Mouse (Mus musculus): ENCODE results near the gene Lrp4.

Lrp4 gene

GRCm38 (mm10) chr2:91450316-91450715 lies 7.0 kb upstream of the Lrp4 start:
- in situ Hi-C loops (cut with MboI; ENCODE audit: low pct_unique_long_range_greater_than_20kb in 1 of 2, low sequenced_read_pairs in 2 of 2, unreplicated experiment in 1 of 2) = no loop called here

- in situ Hi-C loops (cut with MboI; ENCODE audit: low pct_unique_long_range_greater_than_20kb in 1 of 2, low sequenced_read_pairs in 2 of 2, unreplicated experiment in 1 of 2) = no loop called here
Observed at GRCm38 (mm10) chr2:91452658-91453057, 4.7 kb upstream of the Lrp4 start.

DNA sequence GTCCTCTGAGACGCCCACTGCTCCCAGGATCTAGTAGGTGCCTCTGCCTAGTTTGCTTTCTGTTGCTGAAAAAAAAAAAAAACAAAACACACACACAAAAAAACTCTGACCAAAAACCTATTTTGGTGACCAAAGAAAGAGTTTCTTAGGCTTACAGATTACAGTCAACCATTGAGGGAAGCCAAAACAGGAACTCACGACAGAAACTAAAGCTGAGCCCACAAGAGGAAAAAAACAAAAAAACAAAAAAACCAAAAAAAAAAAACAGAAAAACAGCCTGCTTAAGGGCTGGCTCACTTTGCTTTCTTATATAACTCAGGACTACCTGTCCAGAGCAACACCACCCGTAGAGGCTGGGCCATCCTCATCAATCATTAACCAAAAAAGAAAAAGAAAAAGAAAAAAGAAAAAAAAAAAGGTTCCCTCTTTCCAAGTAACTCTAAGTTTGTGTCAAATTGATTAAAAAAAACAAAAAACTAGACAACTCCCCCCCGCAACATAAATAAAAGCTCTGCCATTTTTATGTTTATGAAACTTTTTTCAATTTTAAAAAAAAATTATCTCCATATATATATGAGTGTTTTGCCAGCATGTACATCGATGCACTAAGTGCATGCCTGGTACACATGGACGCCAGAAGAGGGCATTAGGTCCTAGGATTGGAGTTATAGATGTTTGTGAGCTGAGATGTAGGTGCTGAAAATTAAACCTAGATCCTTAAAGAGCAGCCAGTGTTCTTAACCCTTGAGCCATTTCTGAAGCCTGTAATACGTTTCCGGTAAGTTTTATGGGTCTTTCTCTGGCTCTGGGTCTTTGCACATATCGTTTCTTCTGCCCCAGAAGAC lies 3.9 kb upstream of the Lrp4 start:
- in situ Hi-C loops (cut with MboI; ENCODE audit: low pct_unique_long_range_greater_than_20kb in 1 of 2, low sequenced_read_pairs in 2 of 2, unreplicated experiment in 1 of 2) = no loop called here

DNA sequence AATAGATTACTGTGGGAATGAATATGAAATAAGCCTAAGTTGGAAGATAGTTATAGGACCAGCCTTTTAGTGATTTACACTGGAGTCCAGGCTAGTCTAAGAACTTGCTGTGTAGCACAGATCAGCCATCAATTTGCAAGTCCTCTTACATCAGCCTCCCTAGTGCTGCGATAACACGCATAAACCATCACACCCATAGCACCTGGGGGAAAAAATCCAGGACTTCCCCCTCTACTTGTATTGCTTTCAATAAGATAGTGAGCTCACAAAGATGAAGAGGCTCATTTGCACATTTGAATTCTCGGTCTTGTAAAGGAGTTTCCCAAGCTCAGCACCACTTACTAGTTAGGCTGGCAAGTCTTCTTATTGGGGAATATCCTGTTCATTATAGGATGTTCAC lies 2.9 kb upstream of the Lrp4 start:
- in situ Hi-C loops (cut with MboI; ENCODE audit: low pct_unique_long_range_greater_than_20kb in 1 of 2, low sequenced_read_pairs in 2 of 2, unreplicated experiment in 1 of 2) = no loop called here

DNA sequence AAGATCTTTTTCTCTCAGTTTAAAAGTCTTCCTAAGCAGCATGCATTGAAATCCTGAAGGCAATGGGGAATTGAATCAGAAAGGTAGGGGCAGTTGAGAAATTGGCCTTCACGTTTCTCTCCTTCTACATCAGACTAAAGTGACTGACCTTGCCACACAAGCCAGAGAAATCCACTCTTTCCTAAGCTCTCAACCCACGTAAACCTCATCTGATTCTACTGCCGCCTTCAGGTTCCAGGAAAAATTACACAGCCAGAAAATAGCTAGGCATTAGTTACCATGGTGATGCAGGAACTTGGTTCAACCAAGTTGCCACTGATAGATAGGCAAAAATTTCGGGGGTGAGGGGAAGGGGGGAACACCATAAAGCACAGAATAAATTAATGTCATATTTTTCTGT lies 1.5 kb upstream of the Lrp4 start:
- in situ Hi-C loops (cut with MboI; ENCODE audit: low pct_unique_long_range_greater_than_20kb in 1 of 2, low sequenced_read_pairs in 2 of 2, unreplicated experiment in 1 of 2) = no loop called here

GRCm38 (mm10) chr2:91456491-91457100 lies 715 bp upstream of the Lrp4 start:
- in situ Hi-C loops (cut with MboI; ENCODE audit: low pct_unique_long_range_greater_than_20kb in 1 of 2, low sequenced_read_pairs in 2 of 2, unreplicated experiment in 1 of 2) = no loop called here

DNA sequence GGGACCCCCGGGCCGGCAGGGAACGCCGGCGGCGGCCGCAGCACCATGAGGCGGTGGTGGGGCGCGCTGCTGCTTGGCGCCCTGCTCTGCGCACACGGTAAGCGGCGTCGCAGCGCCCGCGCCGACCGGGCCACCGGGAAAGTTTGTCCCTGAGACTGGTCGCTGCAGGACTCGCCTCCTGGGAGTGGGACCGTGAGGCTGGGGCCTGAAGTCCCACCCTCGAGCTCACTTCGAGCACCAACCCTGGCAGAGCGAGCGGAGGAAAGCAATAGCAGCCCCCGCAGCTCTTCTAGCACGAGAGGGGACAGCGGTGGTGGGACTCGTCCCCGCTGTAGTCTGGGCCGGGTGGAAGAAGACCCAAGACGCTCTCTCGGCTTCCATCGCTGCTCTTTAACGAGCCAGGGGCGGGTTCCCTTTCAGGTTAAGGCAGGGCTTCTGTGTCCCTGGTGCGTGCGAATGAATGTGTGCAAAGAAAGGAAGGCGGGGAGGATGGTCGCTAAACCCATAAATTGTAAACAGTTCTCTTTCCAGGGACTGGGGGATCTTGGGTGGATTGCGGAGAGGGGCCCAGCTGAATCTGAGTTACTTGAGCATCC lies 443 bp downstream of the Lrp4 start:
- in situ Hi-C loops (cut with MboI; ENCODE audit: low pct_unique_long_range_greater_than_20kb in 1 of 2, low sequenced_read_pairs in 2 of 2, unreplicated experiment in 1 of 2) = no loop called here

- in situ Hi-C loops (cut with MboI; ENCODE audit: low pct_unique_long_range_greater_than_20kb in 1 of 2, low sequenced_read_pairs in 2 of 2, unreplicated experiment in 1 of 2) = no loop called here
Observed at GRCm38 (mm10) chr2:91458252-91458672, 951 bp downstream of the Lrp4 start.

- in situ Hi-C loops (cut with MboI; ENCODE audit: low pct_unique_long_range_greater_than_20kb in 1 of 2, low sequenced_read_pairs in 2 of 2, unreplicated experiment in 1 of 2) = no loop called here
Observed at GRCm38 (mm10) chr2:91458673-91459391, 1.5 kb downstream of the Lrp4 start.

DNA sequence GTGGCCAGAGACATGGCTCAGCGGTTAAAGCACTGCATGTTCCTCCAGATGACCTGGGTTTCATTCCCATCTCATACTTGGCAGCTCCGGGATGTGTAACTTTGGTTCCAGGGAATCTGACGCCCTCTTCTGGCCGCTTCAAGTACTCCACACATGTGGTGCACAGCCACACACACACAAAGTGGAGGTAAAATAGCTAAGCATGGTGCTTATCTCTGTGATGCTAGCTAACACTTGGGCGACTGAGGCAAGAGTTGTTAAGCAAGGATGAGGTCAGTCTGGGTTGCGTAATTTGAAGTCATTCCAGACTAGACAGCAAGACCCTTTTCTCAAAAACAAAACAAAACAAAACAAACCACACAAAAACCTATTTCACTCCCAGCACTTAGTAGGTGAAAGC lies 2.8 kb downstream of the Lrp4 start:
- in situ Hi-C loops (cut with MboI; ENCODE audit: low pct_unique_long_range_greater_than_20kb in 1 of 2, low sequenced_read_pairs in 2 of 2, unreplicated experiment in 1 of 2) = loop anchor here in 1 of 2 experiments (10.0 kb wide), 1 partner anchor 165 kb away; no protein-coding TSS in a partner anchor

DNA sequence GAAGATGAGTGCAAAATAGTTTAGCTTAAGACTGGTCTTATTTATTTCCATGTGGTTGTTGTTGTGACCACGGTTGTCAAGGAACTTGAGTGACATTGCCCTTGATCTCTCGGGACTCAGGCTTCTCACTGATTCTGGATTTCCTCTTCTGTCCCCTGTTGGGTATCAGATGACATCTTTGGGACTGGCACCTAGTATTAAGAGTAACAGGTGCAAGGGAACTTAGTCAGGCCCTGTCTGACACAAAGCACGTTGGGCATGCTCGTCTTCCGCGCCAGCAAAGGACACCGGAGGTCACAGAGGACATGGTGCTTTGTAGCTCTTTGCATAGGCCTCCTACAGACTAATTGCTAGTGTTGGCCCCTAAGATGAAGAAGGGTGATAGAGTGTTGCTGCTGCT lies 3.5 kb downstream of the Lrp4 start:
- in situ Hi-C loops (cut with MboI; ENCODE audit: low pct_unique_long_range_greater_than_20kb in 1 of 2, low sequenced_read_pairs in 2 of 2, unreplicated experiment in 1 of 2) = loop anchor here in 1 of 2 experiments (10.0 kb wide), 1 partner anchor 166 kb away; no protein-coding TSS in a partner anchor

- in situ Hi-C loops (cut with MboI; ENCODE audit: low pct_unique_long_range_greater_than_20kb in 1 of 2, low sequenced_read_pairs in 2 of 2, unreplicated experiment in 1 of 2) = loop anchor here in 1 of 2 experiments (10.0 kb wide), 1 partner anchor 167 kb away; no protein-coding TSS in a partner anchor
Observed at GRCm38 (mm10) chr2:91461341-91461740, 4.0 kb downstream of the Lrp4 start.

DNA sequence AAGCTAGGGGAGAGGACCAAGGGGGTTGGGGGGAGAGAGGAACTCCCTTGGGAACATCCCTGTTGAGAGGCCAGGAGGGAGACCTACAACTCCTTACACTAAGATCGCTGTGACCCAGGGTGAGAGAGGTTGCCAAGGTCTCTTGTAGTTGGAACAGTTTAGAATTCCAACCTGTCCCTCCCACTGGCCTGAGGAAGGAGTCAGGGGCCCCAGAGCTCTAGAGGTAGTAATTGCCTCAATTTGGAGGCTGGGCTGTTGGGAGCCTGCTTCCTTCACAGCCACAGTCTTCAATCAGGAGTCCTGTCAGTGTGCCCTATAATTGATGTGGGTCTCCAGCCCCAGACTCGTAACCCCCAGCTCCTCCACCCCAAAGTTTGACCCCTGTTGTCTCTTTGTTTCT lies 4.9 kb downstream of the Lrp4 start:
- in situ Hi-C loops (cut with MboI; ENCODE audit: low pct_unique_long_range_greater_than_20kb in 1 of 2, low sequenced_read_pairs in 2 of 2, unreplicated experiment in 1 of 2) = loop anchor here in 1 of 2 experiments (10.0 kb wide), 1 partner anchor 167 kb away; no protein-coding TSS in a partner anchor

- in situ Hi-C loops (cut with MboI; ENCODE audit: low pct_unique_long_range_greater_than_20kb in 1 of 2, low sequenced_read_pairs in 2 of 2, unreplicated experiment in 1 of 2) = loop anchor here in 1 of 2 experiments (10.0 kb wide), 1 partner anchor 168 kb away; no protein-coding TSS in a partner anchor
Observed at GRCm38 (mm10) chr2:91462681-91463080, 5.4 kb downstream of the Lrp4 start.

DNA sequence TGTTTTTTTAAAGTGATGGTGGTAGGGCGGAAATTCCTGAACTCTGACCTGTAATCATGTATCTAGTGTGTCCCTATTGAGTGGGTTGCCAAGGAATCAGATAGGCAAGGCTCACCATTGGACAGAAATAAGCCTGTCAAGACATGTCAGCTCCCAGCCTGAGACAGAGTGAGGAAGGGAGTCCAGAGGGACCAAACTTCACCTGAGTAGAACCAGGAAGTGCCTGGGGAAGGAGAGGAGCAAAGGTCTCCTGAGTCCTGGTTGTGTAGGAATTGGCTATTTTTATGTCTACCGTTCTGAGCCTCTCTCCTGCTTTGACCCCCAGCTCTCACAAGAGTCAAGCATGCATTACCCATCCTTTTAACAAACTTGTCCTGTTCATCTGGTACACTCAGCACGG lies 8.6 kb downstream of the Lrp4 start:
- in situ Hi-C loops (cut with MboI; ENCODE audit: low pct_unique_long_range_greater_than_20kb in 1 of 2, low sequenced_read_pairs in 2 of 2, unreplicated experiment in 1 of 2) = loop anchor here in 1 of 2 experiments (10.0 kb wide), 1 partner anchor 171 kb away; no protein-coding TSS in a partner anchor

DNA sequence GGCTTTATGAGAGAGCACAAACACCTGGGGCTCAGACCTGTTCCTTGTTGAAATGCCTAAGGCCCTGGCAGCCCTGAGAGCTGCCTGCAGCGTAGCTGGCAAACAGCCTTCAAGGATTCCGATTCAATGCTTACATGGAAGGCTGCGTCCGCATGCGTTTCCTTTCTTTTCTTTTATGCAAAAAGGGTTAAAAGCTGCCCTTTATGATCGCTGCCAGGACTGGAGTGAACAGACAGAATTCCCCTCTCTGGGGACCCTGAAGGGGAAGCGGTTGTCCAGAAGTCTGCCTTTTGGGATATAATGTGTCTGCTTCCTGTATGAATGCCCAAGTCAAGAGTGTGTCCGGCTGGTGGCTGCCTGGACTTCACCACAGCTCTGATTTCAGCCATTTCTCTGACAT lies 10.3 kb downstream of the Lrp4 start:
- in situ Hi-C loops (cut with MboI; ENCODE audit: low pct_unique_long_range_greater_than_20kb in 1 of 2, low sequenced_read_pairs in 2 of 2, unreplicated experiment in 1 of 2) = loop anchor here in 1 of 2 experiments (10.0 kb wide), 1 partner anchor 173 kb away; no protein-coding TSS in a partner anchor

GRCm38 (mm10) chr2:91470055-91470647 lies 12.8 kb downstream of the Lrp4 start:
- in situ Hi-C loops (cut with MboI; ENCODE audit: low pct_unique_long_range_greater_than_20kb in 1 of 2, low sequenced_read_pairs in 2 of 2, unreplicated experiment in 1 of 2) = no loop called here

DNA sequence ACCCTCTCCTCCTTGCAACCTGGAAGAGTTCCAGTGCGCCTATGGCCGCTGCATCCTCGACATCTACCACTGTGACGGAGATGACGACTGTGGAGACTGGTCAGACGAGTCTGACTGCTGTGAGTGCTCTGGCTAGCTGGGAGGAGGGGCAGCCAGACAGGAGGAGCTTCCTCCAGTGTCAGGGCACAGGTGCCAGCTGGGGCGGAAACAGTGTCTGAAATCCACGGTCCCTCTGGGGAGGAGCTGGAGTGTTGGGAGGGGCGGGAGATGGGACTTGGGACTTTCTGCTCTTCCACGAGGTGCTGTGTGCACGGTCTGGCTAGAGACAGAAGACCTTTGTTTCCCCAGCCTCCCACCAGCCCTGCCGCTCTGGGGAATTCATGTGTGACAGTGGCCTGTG lies 17.0 kb downstream of the Lrp4 start:
- in situ Hi-C loops (cut with MboI; ENCODE audit: low pct_unique_long_range_greater_than_20kb in 1 of 2, low sequenced_read_pairs in 2 of 2, unreplicated experiment in 1 of 2) = no loop called here

All from mouse embryonic stem cell (cell line).